ENCODE assay signal across 11 mouse cellular contexts in the genomic region with DNA sequence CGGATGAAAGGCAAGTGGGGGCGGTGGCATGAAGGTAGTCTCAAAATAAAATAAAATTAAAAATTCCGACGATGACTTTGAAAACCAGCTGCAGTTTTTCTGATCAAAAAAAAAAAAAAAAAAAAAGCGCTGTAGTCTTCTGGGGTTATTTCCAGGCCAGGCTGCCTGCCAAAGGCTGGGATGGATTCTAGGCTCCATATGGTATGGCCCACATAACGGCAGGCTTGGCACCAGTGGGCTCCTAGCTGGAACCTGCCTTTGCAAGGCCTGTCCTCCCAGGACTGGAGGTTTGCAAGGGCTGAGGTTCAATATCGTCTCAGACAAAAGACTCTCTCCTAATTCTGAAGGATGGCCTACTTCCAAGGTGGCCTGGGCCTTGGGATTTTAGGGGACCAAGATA.
A peak's percentile ranks its signal among the peaks of the same experiment; 100 is the strongest.
DNase-seq lines count a peak whose midpoint lies in the region; ATAC-seq and TF ChIP-seq lines count a peak whose summit lies in the region.
"Had no signal": no experiment of that assay in that cellular context is flagged by ENCODE, and none has a peak within 500 bp of the region (broad histone marks: within the 10 kb centered on the region; RNA-seq: fewer than 3 reads in every experiment).

No protein-coding gene starts in this region.

- H3K4me2 ChIP-seq in forebrain, embryonic 16.5 days (ENCODE audit: low read length) = no peak overlapping the region

- intact Hi-C loops in gastrocnemius, adult 2 months (cut with DNase I) = loop anchor here (10.0 kb wide), 1 partner anchor 185 kb away; no protein-coding TSS in a partner anchor

- peak; percentile 26 for DNase-seq in gastrocnemius, adult 2 months
- no peak for DNase-seq in gastrocnemius, postnatal 25 days
- DNase-seq in lung, postnatal 4 days = peak; percentile 30 to 63
- no peak for DNase-seq in lung, adult 2 months
- DNase-seq in left cerebral cortex, adult 11 months (ENCODE audit: low spot score) = peak; percentile 11
- peak; percentile 44 for DNase-seq in telencephalon, adult 2 months (ENCODE audit: low read depth, low spot score)
- no peak for DNase-seq in urinary bladder, postnatal 4 days (ENCODE audit: low spot score in 2 of 2)
- DNase-seq: kidney, postnatal 14 days; lung, adult 18-20 months had no signal

- H3K4me3 ChIP-seq in gastrocnemius, adult 2 months = peak overlapping the region; percentile 43; the same call in 1 of the 2 replicates
- no peak overlapping the region for H3K4me3 ChIP-seq in lung, adult 2 months (replicated peaks; ENCODE audit: extremely low read depth, low read depth, low read length)
- H3K4me3 ChIP-seq in forebrain, embryonic 16.5 days (replicated peaks; ENCODE audit: low read length) = no peak overlapping the region

- no peaks in the 10 kb centered on the region for H3K4me1 ChIP-seq in lung, adult 2 months (ENCODE audit: control insufficient read depth, insufficient read depth, low read length)
- peaks cover 11% of the 10 kb centered on the region; the same call in 1 of the 2 replicates for H3K4me1 ChIP-seq in forebrain, embryonic 16.5 days (replicated peaks; ENCODE audit: control insufficient read depth, insufficient read depth, low read length)

- WGBS in lung, adult 2 months = 68% methylated on average over 7 of the region's 7 CpGs
- whole genome bisulfite sequencing in forebrain, embryonic 16.5 days = 61% methylated on average over 7 of the region's 7 CpGs

- no peak overlapping the region for H3K9ac ChIP-seq in forebrain, embryonic 16.5 days (replicated peaks; ENCODE audit: low read depth, low read length)

- no peaks in the 10 kb centered on the region for H3K27me3 ChIP-seq in forebrain, embryonic 16.5 days (replicated peaks; ENCODE audit: control insufficient read depth, insufficient read depth, low read length)
- H3K27me3 ChIP-seq: Patski had no signal

- TF ChIP-seq POLR2A in lung, adult 2 months (IDR thresholded peaks at IDR 0.05; ENCODE audit: borderline replicate concordance, extremely low read depth, low read depth, low read length) = no peak

- no peak for TF ChIP-seq CTCF in gastrocnemius, adult 2 months (IDR thresholded peaks at IDR 0.05)
- no peak for TF ChIP-seq CTCF in lung, adult 2 months (IDR thresholded peaks at IDR 0.05; ENCODE audit: insufficient read depth, low read length)

- ATAC-seq in forebrain, embryonic 16.5 days = no peak
- ATAC-seq: Patski had no signal

- peak overlapping the region; percentile 75 for H3K27ac ChIP-seq in gastrocnemius, adult 2 months
- no peak overlapping the region for H3K27ac ChIP-seq in forebrain, embryonic 16.5 days (ENCODE audit: low read length)

- no peaks in the 10 kb centered on the region for H3K36me3 ChIP-seq in forebrain, embryonic 16.5 days (ENCODE audit: control insufficient read depth, insufficient read depth)

- H3K9me3 ChIP-seq in forebrain, embryonic 16.5 days (ENCODE audit: control insufficient read depth, low read length) = no peaks in the 10 kb centered on the region

Comparison
In these comparisons a context has a peak if more than half of its experiments do, and no peak if none do; other contexts are left out.
1. DNase-seq: peak in gastrocnemius, adult 2 months (single experiment), lung, postnatal 4 days (2 of 2), left cerebral cortex, adult 11 months (single experiment) and telencephalon, adult 2 months (single experiment); none in gastrocnemius, postnatal 25 days (single experiment), lung, adult 2 months (single experiment) and urinary bladder, postnatal 4 days (0 of 2).